Mouse (Mus musculus): ENCODE results near the gene Adarb1.

Adarb1 gene

GRCm38 (mm10) chr10:77380716-77381115 is 37.4 kb downstream of the Adarb1 start:
- DNase-seq: peak; percentile 22

GRCm38 (mm10) chr10:77379199-77379598 is 38.9 kb downstream of the Adarb1 start:
- DNase-seq: no peak

GRCm38 (mm10) chr10:77376056-77376455 is 42.0 kb downstream of the Adarb1 start:
- DNase-seq: no peak

GRCm38 (mm10) chr10:77374948-77375347 is 43.1 kb downstream of the Adarb1 start:
- no peak for DNase-seq

GRCm38 (mm10) chr10:77374407-77374806 is 43.7 kb downstream of the Adarb1 start:
- no peak for DNase-seq

GRCm38 (mm10) chr10:77370129-77370528 is 47.9 kb downstream of the Adarb1 start:
- DNase-seq: no peak

- no peak for DNase-seq
Measured at GRCm38 (mm10) chr10:77367973-77368372, 50.1 kb downstream of the Adarb1 start.

GRCm38 (mm10) chr10:77366959-77367358 is 51.1 kb downstream of the Adarb1 start:
- DNase-seq: no peak

- no peak for DNase-seq
Measured at GRCm38 (mm10) chr10:77365212-77365611, 52.9 kb downstream of the Adarb1 start.

GRCm38 (mm10) chr10:77360486-77360885 is 57.6 kb downstream of the Adarb1 start:
- DNase-seq: no peak

GRCm38 (mm10) chr10:77357957-77358356 is 60.1 kb downstream of the Adarb1 start:
- DNase-seq: no peak

- DNase-seq: peak; percentile 88
Measured at GRCm38 (mm10) chr10:77353031-77353745, 64.9 kb downstream of the Adarb1 start.

GRCm38 (mm10) chr10:77342842-77343241 is 75.2 kb downstream of the Adarb1 start:
- DNase-seq: no peak

GRCm38 (mm10) chr10:77341711-77342110 is 76.4 kb downstream of the Adarb1 start:
- DNase-seq: no peak

- DNase-seq: no peak
Measured at GRCm38 (mm10) chr10:77341059-77341458, 77.0 kb downstream of the Adarb1 start.

GRCm38 (mm10) chr10:77339871-77340341 is 78.2 kb downstream of the Adarb1 start:
- peak; percentile 27 for DNase-seq

- no peak for DNase-seq
Measured at GRCm38 (mm10) chr10:77333518-77333917, 84.6 kb downstream of the Adarb1 start.

- DNase-seq: no peak
Measured at GRCm38 (mm10) chr10:77329446-77330094, 88.5 kb downstream of the Adarb1 start.

- no peak for DNase-seq
Measured at GRCm38 (mm10) chr10:77324716-77325115, 93.4 kb downstream of the Adarb1 start.

GRCm38 (mm10) chr10:77321611-77322010 is 96.5 kb downstream of the Adarb1 start:
- no peak for DNase-seq

- DNase-seq: no peak
Measured at GRCm38 (mm10) chr10:77321001-77321400, 97.1 kb downstream of the Adarb1 start.

- no peak for DNase-seq
Measured at GRCm38 (mm10) chr10:77315682-77316081, 102.4 kb downstream of the Adarb1 start.

- no peak for DNase-seq
Measured at GRCm38 (mm10) chr10:77314711-77315266, 103.3 kb downstream of the Adarb1 start.

- no peak for DNase-seq
Measured at GRCm38 (mm10) chr10:77308978-77309377, 109.1 kb downstream of the Adarb1 start.
